Mouse (Mus musculus): ENCODE measurements at regions not wholly inside any gene's neighbourhood (a gene's known extent, or its start where the extent isn't known, plus 50 kb on each side); places are given as distances from the start of the nearest gene placed in this dataset.

DNA sequence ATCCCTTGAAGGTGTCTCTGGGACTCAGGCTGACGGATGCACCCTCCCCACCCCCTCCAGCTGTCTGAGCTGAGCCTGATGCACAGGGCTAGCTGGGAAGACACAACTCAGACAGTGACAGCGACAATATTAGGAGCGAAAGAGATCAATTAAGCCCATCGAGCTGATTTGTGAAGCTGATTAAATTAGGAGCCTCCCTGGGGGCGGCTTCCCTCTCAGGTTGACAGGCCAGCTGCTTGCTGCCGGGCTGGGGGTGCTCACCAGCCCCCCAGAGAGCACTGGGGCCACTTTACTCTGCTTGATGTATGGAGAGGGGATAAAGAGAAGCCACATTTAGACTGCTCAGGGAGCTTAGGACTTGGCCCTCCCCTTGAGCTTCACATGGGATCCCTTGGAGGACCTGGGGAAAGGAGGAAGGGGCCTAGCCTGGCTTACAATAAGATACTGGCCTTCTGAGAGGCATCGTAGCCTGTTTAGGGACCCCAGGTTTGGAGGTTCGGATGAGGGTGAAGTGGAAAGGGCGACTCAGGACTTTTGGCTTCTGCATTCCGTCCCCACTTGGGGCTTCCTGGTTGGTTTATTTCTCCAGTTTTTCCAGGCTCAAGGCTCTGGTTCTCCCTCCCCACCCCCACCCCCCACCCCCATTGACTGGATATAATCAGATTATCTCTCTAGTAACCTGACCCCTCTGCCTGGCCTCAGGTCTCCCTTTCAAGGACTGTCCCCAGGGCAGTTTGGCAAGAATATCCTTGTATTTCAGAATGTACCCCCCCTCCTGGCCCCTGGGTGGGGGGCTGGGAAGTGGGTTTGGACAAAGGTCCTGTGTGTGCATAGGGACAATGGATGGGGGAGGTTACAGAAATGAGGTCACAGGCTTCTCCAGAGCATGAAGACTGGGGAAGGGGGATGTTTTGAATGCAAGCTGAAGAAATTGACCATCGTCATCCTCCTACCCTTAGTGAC lies 283.4 kb downstream of the Rps24 start:
- WGBS: 16% methylated on average over 11 of the region's 11 CpGs
- ATAC-seq (ENCODE audit: insufficient number of reproducible peaks, insufficient read depth, low FRiP score, low TSS enrichment): peak; percentile 70; the same call in 1 of the 2 replicates
- Histone ChIP-seq H3K4me2 (replicated peaks) (no peak overlapping the region), H3K27ac (peak overlapping the region; percentile 68), H3K36me3 (no peaks in the 10 kb centered on the region), H3K9ac (0 out of 2 replicates have a peak overlapping the region, but pooled peaks have one; percentile 11), H3K4me1 (peaks cover 33% of the 10 kb centered on the region), H3K4me3 (no peak overlapping the region), H3K9me3 (no peaks in the 10 kb centered on the region), H3K27me3 (no peaks in the 10 kb centered on the region)

DNA sequence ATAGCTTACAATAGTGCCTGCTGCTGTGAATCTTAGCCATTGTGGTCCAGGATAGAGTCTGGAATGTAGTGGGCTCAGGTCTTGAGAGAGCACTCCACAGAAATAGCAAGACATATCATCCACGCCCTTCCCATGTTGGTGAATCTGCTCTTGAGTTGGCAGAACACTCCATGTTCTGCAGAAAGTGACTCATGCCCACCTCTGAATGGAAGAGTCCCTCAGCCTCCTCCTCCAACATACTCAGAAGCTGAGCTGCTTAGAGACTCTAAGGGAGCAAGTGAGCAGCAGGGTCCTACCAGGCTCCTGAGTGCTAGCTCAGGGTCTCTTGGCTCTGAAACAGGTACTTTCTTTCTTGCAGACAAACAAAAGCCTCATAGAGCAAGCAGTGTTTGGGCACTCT lies 284.7 kb downstream of the Rps24 start:
- WGBS: 83% methylated on average over 1 of the region's 1 CpGs
- Histone ChIP-seq H3K4me2 (replicated peaks) (no peak overlapping the region), H3K9me3 (no peaks in the 10 kb centered on the region), H3K36me3 (no peaks in the 10 kb centered on the region), H3K27me3 (no peaks in the 10 kb centered on the region), H3K4me3 (no peak overlapping the region), H3K9ac (no peak overlapping the region), H3K27ac (no peak overlapping the region), H3K4me1 (peaks cover 33% of the 10 kb centered on the region)
- no peak for ATAC-seq (ENCODE audit: insufficient number of reproducible peaks, insufficient read depth, low FRiP score, low TSS enrichment)

DNA sequence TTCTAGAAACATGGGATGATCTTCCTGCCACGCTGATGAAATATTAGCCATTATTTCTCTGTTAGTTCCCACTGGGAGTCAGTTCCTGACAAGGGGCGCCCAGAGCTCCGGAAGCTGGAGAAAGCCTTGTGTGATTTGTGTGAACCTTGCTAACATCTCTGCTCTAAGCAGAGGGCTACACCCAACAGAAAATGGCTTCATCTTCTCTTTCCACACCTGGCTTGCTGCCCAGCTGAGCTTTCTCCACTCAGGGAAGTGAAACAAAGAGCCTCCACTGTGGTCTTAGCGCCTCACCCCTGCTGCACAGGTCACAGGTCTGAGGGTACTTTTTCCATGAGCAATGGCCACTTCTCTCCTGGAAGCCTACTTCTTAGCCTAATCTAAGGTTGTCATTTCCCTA lies 285.2 kb downstream of the Rps24 start:
- Histone ChIP-seq H3K4me3 (no peak overlapping the region), H3K27ac (no peak overlapping the region), H3K9ac (no peak overlapping the region), H3K4me2 (replicated peaks) (no peak overlapping the region), H3K27me3 (no peaks in the 10 kb centered on the region), H3K4me1 (peaks cover 33% of the 10 kb centered on the region), H3K36me3 (no peaks in the 10 kb centered on the region), H3K9me3 (no peaks in the 10 kb centered on the region)
- ATAC-seq (ENCODE audit: insufficient number of reproducible peaks, insufficient read depth, low FRiP score, low TSS enrichment): no peak
- WGBS: 69% methylated on average over 4 of the region's 4 CpGs

DNA sequence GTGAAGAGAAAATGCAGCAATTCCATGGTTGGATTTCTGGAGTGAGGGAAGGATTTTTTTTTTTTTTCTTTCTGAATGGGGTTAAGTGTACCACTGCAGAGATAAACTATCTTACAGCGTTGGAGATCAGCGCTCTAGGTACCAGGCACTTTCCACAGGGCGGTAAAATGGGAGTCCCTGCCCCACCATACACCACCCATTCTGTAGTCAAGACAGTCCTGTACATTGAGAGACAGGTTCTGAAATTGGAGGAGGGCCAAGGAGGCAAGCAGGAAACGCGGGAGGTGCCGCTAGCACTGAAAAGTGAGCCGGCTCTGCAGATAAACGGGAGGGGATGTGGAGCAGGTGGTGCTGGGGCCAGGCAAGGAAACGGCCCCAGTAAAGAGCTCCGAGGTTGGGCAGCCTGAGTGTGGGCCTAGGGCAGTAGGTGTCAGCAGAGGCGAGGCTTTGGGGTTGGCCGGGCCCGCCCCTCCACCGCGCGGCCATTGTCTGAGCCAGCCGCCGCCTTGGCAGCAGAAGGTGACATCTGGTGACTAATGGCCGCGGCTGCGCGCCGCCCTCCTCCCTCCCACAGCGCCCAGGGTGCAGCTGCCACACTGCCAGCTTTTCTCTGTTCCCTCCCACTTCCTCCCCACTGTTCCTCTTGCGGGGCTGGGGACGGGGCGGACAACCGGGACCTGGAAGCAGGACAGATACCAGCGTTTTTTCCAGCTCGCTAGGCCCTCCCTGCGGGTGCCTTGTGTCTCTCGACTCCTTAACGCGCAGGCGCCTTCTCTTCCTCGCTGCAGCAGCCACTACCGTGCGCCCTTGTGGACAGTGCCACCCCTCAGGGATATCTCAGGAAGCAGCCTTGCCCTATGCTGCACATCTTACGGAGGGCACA lies 292.1 kb downstream of the Rps24 start:
- H3K4me2 ChIP-seq (replicated peaks): peak overlapping the region; percentile 72
- ATAC-seq (ENCODE audit: insufficient number of reproducible peaks, insufficient read depth, low FRiP score, low TSS enrichment): peak; percentile 94
- peak overlapping the region; percentile 40 for H3K4me3 ChIP-seq
- no peaks in the 10 kb centered on the region for H3K36me3 ChIP-seq
- no peaks in the 10 kb centered on the region for H3K27me3 ChIP-seq
- peak overlapping the region; percentile 53 for H3K9ac ChIP-seq
- no peaks in the 10 kb centered on the region for H3K9me3 ChIP-seq
- peak overlapping the region; percentile 90 for H3K27ac ChIP-seq
- WGBS: under 1% methylated on average over 39 of the region's 39 CpGs
- H3K4me1 ChIP-seq: peaks cover 13% of the 10 kb centered on the region; the same call in 1 of the 2 replicates

DNA sequence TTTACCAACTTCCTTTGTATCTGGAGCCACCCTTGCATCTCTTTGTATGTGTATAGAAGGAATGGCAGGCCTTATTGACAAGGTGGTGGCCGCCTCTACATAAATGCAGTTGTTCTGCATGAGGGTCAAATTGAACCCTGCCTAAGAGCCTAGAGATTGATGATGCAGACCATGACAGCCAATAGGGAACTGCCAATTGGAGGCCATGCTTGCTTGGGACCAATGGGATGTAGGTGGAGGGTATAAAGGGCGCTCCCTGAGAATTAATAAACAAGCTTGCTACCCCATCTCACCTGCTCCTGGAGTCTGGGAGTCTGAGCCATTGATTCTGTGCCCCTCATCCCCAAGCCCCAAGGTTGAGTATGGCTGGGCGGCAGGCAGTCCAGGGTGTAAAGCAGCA lies 294.7 kb downstream of the Rps24 start:
- ATAC-seq (ENCODE audit: insufficient number of reproducible peaks, insufficient read depth, low FRiP score, low TSS enrichment): no peak
- Histone ChIP-seq H3K27me3 (no peaks in the 10 kb centered on the region), H3K4me2 (replicated peaks) (no peak overlapping the region), H3K27ac (no peak overlapping the region), H3K9me3 (no peaks in the 10 kb centered on the region), H3K4me1 (peaks cover 13% of the 10 kb centered on the region; the same call in 1 of the 2 replicates), H3K9ac (no peak overlapping the region), H3K36me3 (no peaks in the 10 kb centered on the region), H3K4me3 (no peak overlapping the region)
- 81% methylated on average over 3 of the region's 3 CpGs for WGBS

DNA sequence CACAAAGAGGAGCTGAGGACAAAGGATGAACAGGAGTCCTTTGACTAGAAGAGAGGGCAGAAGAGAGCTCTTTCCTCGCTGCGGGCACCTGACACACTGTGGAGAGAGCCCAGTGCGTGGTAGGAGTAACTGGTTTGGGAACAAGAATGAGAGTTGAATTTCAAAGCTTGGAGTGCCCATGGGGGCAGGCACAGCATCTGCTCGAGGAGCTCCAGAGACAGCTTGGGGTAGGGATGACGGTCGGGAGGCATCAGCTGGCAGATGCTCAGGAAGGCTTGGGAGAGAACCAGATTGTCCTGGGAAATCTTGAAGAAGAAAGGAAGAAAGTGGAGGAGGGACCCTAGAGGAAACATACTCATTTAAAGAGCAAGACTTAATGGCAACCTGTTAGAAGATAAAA lies 297.0 kb downstream of the Rps24 start:
- H3K36me3 ChIP-seq: no peaks in the 10 kb centered on the region
- no peak overlapping the region for H3K27ac ChIP-seq
- no peak overlapping the region for H3K9ac ChIP-seq
- H3K9me3 ChIP-seq: no peaks in the 10 kb centered on the region
- 68% methylated on average over 6 of the region's 6 CpGs for WGBS
- H3K4me2 ChIP-seq (replicated peaks): no peak overlapping the region
- peaks cover 10% of the 10 kb centered on the region; the same call in 1 of the 2 replicates for H3K4me1 ChIP-seq
- H3K4me3 ChIP-seq: no peak overlapping the region
- ATAC-seq (ENCODE audit: insufficient number of reproducible peaks, insufficient read depth, low FRiP score, low TSS enrichment): no peak
- H3K27me3 ChIP-seq: no peaks in the 10 kb centered on the region

DNA sequence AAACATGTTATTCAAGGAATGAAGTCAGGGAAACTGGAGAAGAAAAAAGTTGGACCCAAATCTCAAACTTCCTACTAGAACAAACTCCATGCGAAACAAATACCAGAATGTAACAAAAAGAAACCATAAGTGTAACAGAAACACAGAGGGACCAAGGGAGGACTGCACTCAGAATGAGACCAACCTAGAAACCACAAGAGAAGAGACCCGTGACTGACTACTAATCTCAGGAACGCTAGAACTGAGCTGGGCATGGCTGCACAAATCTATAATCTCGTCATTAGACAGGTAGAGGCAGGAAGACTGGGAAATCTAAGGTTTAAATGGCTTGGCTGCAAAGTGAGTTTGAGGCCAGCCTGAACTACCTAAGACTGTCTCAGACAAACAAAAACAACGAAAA lies 298.5 kb downstream of the Rps24 start:
- 75% methylated on average over 5 of the region's 5 CpGs for WGBS
- H3K27me3 ChIP-seq: no peaks in the 10 kb centered on the region
- no peaks in the 10 kb centered on the region for H3K9me3 ChIP-seq
- no peak for ATAC-seq (ENCODE audit: insufficient number of reproducible peaks, insufficient read depth, low FRiP score, low TSS enrichment)
- no peaks in the 10 kb centered on the region for H3K4me1 ChIP-seq
- no peak overlapping the region for H3K4me3 ChIP-seq
- no peak overlapping the region for H3K9ac ChIP-seq
- no peak overlapping the region for H3K27ac ChIP-seq
- no peaks in the 10 kb centered on the region for H3K36me3 ChIP-seq
- H3K4me2 ChIP-seq (replicated peaks): no peak overlapping the region

DNA sequence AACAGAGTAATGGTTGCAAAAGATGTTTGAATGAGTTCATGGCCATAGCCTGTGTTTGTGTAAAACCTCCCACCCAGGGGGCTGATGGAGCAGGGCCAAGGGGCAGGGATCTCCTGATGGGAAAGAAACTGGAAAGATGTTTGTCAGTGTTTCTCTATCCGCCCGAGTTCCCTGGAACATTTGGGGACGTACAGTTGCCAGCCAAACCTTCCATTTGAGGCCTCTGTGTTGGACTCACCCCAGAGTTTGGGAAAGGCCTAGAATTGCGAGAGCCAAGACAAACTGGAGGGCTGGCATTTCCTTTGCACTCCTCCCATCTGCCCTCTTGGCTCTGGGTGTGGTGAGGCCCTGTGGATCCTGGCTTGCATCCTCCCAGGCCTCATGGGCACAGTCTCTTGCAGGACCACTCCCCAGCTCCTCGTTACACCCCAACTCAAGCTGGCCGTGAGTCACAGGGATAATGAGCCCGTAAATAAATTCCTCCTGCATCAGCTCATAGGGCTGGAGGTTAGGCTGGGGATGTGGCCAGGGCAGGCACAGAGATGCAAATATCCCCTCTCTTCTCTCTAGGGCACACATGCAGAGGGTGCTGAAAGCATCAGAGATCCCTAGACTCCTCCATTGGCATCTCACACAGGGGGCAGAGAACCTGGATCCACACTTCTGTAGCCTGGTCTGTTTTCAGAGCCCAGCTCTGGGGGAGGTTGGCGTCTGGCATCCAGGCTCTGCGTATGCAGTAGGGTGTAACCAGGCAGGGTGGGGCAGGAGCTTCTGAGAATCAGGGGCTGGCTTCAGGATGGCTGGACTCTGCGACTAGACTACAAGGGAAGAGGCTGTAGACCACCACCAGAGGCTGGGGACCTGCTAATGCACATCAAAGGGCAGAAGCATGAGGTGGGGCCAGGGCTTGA lies 306.7 kb downstream of the Rps24 start:
- Histone ChIP-seq H3K36me3 (no peaks in the 10 kb centered on the region), H3K4me3 (no peak overlapping the region), H3K4me1 (no peaks in the 10 kb centered on the region), H3K9ac (no peak overlapping the region), H3K27ac (no peak overlapping the region), H3K4me2 (replicated peaks) (no peak overlapping the region), H3K27me3 (no peaks in the 10 kb centered on the region), H3K9me3 (no peaks in the 10 kb centered on the region)
- 60% methylated on average over 10 of the region's 10 CpGs for WGBS
- ATAC-seq (ENCODE audit: insufficient number of reproducible peaks, insufficient read depth, low FRiP score, low TSS enrichment): no peak

DNA sequence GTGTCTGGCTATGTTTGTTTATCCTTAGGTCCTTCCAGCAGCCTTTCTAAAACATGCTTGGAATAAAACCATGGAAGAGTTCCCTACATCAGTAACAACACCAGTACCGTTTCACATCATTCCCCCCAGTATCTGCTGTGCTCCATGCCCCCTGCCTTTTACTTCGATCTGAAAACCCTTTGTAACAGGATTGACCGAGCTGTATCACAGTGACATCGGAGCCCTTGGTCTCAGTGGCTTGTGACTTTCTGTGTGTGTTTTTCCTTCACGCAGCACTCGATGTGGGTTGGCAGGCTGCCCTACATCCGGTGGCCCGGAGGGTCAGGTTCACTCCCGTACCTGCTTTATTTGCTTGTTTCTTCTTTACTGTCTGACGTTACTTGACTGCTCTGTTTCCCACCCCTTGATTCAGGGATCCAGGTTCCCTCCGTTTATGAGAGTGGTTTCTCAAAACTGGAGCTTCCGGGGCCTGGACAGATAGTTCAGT lies 307.5 kb downstream of the Rps24 start:
- no peaks in the 10 kb centered on the region for H3K9me3 ChIP-seq
- H3K36me3 ChIP-seq: no peaks in the 10 kb centered on the region
- no peak overlapping the region for H3K4me3 ChIP-seq
- WGBS: 74% methylated on average over 12 of the region's 12 CpGs
- H3K4me1 ChIP-seq: no peaks in the 10 kb centered on the region
- ATAC-seq (ENCODE audit: insufficient number of reproducible peaks, insufficient read depth, low FRiP score, low TSS enrichment): no peak
- H3K9ac ChIP-seq: no peak overlapping the region
- H3K27me3 ChIP-seq: no peaks in the 10 kb centered on the region
- H3K27ac ChIP-seq: no peak overlapping the region
- no peak overlapping the region for H3K4me2 ChIP-seq (replicated peaks)

DNA sequence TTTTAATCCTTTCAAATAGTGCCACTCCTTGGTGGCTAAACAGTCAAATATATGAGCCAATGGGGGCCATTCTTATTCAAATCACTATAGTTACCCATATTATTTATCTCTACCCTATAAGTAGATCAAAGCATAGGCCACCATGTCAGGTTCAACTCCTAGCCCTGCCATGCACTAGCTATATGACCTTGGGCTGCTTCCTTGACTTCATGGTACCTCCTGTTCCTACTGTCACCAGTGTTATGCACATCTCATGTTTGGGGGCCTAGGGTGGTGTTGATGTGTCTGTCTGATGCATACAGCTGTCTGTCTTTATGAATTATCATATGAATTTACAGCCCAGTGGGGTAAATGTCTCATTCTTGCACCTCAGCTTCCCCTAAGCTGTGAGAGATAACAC lies 310.6 kb downstream of the Rps24 start:
- no peak overlapping the region for H3K4me2 ChIP-seq (replicated peaks)
- no peaks in the 10 kb centered on the region for H3K27me3 ChIP-seq

DNA sequence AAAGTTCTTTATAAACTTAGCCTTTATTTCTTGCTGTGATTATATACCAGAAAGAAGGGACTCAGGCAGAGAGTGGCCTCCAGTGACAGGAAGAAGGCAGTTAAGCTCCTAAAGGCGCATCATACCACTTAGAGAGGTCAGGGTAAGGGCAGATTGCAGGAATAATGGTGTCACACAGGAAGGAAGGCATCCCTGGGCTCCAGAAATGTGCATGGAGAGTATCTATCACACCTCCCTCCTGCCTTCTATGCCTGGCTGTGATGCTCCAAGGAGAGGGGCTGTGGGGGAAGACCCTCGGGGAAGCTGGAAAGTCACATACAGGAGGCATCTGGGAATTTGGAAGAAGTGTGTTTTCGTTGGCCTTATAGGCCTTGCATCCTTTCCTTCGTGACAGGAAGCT lies 311.1 kb downstream of the Rps24 start:
- H3K27me3 ChIP-seq: no peaks in the 10 kb centered on the region
- 64% methylated on average over 4 of the region's 4 CpGs for WGBS
- no peaks in the 10 kb centered on the region for H3K36me3 ChIP-seq
- H3K4me1 ChIP-seq: no peaks in the 10 kb centered on the region
- H3K9ac ChIP-seq: no peak overlapping the region
- H3K9me3 ChIP-seq: no peaks in the 10 kb centered on the region
- no peak overlapping the region for H3K4me2 ChIP-seq (replicated peaks)
- ATAC-seq (ENCODE audit: insufficient number of reproducible peaks, insufficient read depth, low FRiP score, low TSS enrichment): no peak
- no peak overlapping the region for H3K27ac ChIP-seq
- no peak overlapping the region for H3K4me3 ChIP-seq

More for the DNA sequence above, 310.6 kb downstream of the Rps24 start:
- Histone ChIP-seq H3K4me3 (no peak overlapping the region), H3K9ac (no peak overlapping the region), H3K9me3 (no peaks in the 10 kb centered on the region), H3K36me3 (no peaks in the 10 kb centered on the region), H3K4me1 (no peaks in the 10 kb centered on the region), H3K27ac (no peak overlapping the region)
- ATAC-seq (ENCODE audit: insufficient number of reproducible peaks, insufficient read depth, low FRiP score, low TSS enrichment): no peak

All from embryonic facial prominence, embryonic 12.5 days (tissue).